Mouse (Mus musculus) layer of hippocampus, postnatal 36 days (tissue): Measurements from ENCODE around the gene Slc27a1. TPM values are rescaled to one million over a fixed set of nuclear protein-coding genes. Genes with fewer than 3 reads are reported as not detected.
A peak's percentile ranks its signal among the peaks of the same experiment; 100 is the strongest.

Source experiments
- DNase-seq, 2 experiments: peaks; one replicate each; pipeline ENCODE4 v3.0.0; 2022
- total RNA-seq, 2 experiments: library from RNA; stranded (reverse); gene quantifications; 2 replicates each; pipeline ENCODE4 v1.2.3; 2021

Gene Slc27a1
- total RNA-seq, 2 experiments from 2014 or later = 109 to 123 TPM

DNA sequence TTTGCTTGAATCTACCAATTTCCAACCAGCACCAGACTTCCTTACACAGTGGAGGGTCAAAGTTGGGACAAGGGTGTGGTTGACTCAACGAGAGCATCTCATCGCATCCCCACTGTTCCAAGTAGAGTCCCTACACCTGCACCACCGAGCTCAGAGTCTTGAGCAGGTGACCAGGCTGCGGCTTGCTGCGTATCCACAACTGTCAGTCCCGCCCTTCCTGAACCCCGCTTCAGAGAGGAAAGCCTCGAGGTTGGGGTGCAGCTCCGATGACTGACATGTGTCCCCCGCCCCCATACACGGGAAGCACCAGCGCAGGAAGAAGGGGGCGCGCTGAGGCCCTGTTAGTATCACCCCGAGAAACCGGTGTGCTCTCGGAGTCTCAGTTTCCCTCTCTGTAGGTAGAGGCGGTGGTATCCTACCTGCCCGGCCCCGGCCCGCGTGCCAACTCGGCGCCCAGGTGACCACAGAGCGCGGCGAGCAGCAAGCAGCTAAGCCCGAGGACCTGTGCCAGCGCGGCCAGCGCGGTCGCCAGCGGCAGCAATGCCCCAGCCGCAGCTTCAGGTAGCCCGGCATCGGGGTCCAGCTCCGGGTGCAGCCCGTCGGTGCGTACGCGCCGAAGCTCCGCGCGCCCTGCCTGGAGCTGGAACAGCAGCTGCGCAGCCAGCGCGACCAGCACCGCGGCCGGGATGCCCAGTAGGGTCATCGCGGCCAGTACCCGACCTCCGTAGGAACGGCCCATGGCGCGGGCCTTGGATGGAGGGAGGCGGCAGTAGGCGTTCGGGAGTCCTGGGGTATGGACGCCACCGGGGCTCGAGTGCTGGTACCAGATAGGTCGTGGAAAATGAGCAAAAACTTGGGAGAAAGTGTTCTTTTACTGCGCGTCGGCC, 10.4 kb upstream of the Slc27a1 start, which contains the start of gene Tmem221:
TSS of gene Tmem221 (minus strand) at position 801 of the 887 bp plus-strand sequence.
- no peak for DNase-seq

DNA sequence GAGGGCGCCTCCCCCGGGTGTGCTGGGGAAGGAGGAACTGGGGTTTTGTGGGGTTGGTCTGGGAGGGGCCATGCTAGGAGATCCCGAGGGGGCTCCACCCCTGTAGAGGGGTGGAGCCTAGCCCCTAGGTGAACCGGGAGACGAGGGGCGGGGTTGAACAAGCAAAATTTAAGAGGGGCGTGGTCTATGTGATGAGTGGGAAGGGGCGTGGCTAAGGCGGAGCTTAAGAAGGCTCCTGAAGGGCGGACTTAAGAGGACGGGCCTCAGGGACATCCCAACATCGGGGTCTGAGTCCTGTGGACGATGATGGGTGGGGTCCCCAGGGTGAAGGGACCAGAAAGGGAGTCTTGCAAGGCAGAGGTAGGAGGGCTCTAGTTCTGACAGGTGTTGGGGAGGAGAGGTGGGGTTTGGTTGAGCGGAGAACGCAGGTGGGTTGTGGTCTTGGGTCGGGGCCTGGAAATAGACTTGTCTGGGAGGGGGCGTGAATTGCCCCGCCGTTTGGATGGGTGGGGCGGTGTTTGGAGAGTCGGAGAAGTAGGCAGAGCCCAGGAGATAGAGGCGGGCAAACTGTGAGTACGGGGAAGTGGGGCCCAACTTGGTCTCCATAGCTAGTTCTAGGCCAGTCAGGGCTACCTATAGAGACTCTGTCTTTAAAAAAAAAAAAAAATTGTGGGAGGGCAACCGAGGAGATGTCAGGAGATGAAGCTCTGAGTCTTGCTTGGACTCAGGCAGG, 9.6 kb upstream of the Slc27a1 start:
- DNase-seq = no peak

DNA sequence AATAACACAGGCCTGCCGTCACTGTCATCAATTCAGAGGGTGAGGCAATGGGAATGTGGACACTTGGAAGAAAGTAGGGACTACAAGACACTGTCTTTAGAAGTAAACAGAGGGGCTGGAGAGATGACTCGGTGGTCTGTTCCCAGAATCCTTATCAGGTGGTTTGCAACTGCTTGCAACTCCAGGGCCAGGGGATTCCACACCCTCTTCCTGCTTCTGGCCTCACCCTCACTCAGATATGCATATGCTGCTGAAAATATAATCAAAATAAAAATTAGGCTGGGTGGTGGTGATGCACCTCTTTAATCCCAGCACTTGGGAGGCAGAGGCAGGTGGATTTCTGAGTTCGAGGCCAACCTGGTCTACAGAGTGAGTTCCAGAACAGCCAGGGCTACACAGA, 8.6 kb upstream of the Slc27a1 start:
- no peak for DNase-seq

DNA sequence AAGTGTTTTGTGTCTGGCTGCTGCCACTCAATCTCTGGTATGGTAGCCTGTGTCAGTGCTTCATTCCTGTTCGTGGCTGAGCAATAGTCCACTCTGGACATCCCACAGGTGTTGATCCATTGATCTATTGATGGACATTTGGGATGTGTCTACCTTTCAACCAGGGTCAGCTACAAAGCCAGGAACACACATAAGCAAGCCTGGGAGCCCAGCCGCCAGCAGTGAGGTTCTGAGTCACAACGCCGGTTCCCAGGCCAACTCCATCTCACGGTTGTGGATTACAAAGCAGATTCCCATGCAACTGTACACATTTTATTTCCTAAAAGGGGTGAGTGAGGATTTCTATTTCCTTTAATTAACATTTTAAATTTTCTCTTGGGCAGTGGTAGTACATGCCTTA, 7.9 kb upstream of the Slc27a1 start:
- no peak for DNase-seq

DNA sequence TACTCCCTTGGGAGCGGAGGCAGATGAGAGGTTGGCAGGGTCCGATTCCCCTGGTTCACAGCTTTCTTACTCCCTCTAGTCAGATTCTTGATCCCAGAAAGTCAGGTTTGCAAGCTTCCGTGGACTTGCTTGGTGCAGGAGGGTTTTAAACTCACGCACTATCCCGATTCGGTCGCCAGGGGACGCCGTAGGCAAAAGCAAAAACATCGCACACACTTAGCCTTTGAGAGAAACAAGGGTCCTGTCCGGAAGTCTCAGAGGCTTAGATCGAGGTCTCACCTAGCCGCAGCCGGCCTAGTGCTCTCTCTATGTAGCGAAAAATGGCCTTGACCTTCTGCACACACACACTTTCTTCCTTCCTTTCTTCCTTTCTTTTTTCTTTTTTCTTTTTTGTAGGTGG, 7.3 kb upstream of the Slc27a1 start:
- DNase-seq = peak; percentile 46 to 68

DNA sequence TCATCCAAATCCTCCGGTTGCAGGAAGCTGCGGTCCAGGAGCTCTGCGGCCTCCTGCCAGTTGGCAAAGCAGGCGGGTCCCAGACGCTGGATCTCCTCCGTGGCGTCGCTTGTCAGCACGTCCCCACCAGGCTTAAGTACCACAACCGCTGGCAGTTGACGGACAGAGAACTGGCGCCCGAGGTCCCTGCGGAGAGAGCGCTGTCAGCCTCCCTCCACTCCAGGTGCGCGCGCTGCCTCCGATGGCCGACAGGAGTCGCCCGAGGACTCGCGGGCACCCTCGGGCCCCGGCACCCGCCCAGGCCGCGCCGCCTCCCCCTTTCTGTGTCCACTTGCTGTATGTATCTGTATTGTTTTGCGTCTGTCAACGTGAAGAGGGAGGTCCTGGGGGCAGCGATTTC, 5.9 kb upstream of the Slc27a1 start:
- peak; percentile 56 to 74 for DNase-seq

DNA sequence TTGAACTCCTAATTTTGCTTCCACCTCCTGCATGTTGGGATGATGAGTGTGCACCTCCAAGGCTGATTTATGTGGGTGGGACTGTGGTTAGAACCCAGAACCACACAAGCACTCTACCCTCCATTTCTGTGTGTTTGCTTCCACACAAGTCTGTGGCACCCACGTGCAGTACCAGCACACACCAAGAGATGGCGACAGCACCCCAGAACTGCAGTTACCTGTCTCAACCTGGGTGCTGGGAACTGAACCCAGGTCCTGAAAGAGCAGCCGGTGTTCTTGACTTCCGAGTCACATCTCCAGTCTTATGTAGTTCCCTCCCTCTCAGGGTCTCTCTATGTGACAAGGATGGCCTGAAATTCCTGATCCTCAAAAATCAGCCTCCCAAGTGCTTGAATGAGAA, 4.7 kb upstream of the Slc27a1 start:
- no peak for DNase-seq

DNA sequence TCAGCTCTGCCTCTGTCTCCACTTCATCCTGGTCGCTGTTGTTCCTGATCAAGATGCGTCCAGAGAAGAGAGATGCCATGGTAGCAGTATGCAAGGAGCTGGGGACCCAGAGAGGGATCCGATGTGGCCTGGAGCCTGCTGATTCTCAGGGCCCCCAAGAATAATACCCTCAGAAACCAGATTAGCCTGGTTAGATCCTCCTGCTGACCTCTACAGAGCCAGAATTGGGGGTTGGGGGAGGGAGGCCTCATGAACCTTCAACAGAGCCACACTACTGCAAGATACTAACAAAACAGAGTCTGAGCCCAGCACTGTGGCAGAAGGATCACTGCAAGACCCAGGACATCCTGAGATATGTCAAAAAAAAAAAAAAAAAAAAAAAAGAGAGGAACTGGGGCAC, 2.2 kb upstream of the Slc27a1 start, which contains the start of gene Nxnl1:
TSS of gene Nxnl1 (minus strand) at position 101 of the 400 bp plus-strand sequence.
- no peak for DNase-seq

DNA sequence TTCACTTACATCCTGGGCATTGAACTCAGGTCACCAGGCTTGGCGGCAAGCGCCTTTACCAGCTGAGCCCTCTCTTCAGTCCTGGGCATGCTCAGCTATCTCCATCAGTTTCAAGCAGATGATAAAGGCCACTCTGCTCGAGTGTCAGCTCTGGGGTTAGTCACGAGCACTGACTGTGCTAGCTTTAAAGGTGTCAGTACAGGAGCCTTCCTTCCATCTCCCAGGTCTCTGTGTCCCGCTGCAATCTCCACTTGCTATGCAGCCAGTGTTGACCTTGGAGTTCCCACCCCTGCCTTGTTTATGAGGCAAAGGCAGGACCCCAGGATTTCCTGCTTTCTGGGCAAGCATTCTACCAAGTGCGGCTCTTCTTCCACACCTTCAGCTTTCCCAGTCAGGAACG, 1.1 kb upstream of the Slc27a1 start:
- no peak for DNase-seq

DNA sequence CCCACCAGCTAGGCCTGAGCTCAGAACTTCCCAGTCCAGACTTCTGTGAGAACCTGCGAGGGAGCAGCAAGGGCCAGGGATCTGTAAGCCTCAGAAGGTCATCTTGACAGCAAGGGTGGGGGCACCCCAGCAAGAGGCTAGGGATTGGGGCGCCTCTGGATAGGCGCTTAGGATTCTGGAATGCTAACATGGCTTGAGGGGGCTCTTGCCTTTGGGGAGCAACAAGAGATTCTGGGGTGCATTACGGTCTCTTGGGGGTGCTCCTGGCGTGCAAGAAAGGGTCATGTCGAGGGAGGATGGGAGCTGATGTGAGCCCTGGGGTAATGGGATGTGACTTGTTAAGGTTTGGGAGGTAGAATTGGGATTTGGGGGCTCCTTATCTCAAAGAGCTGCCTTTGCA, 259 bp downstream of the Slc27a1 start:
- no peak for DNase-seq

DNA sequence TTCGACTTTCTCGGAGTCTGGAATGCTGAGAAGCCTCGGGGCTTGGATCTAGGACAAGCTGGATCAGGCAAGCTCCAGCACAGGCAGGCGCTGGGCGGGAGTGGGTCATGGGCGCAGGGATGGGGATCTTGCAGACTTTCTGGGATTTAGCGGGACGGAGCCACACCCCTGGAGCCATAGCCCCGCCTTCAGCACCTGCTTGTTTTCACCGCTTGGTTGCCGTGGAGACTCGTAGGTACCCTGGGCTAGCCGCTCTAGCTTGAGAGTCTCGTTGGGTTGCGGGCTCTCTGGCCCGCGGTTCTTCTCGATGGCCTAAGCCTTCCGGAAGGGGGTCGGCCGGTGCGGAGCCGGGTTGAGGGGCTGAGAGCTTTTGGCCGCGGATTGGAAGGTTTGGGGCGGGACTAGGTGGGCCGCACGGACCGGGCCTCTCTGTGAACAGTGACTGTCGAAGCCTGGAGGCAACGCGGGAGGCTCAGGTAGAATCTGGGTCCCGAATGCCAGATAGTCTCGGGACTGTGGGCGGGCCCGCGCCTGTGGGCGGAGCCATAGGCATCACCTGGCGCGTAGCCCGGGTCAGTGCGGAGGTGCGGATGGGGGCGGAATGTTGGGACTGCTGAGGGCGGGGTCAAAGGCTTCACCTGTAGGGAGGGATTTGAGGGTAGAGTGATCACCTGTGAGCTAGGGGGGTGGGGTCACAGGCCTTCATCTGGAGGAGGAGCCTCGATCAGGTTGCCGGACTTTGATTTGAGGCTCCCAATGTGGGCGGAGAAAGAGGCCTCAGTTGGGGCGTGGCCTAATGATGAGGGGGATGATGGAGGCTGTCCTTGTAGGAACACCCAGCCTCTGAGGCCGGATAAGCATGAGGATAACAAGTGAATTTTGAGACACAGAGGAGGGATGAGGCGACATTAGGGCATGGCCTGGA, 946 bp downstream of the Slc27a1 start:
- DNase-seq = peak; percentile 76 to 81

DNA sequence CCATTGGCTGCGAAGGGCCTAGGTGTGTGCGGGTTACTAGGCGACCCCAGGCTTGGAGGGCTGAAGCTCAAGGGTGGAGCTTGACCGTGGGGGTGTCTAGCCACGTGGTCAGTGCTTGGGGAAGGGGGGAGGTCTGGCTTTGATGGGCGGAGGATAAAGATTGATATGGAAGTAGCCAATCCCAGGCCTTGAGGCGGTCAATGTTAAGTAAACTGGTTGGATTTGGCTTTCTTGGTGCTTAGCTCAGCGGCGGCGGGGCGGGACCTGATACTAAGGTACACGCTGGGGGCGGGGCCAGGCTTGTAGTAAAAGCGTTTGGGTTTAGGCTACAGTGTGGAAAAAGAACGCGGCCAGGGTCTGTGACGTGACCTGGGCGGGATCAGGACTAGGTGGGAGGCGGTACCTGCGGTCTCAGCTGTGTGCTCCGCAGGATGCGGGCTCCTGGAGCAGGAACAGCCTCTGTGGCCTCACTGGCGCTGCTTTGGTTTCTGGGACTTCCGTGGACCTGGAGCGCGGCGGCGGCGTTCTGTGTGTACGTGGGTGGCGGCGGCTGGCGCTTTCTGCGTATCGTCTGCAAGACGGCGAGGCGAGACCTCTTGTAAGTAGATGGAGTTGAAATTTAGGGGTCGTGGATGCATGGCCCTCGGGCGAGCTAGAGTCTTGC, 1.7 kb downstream of the Slc27a1 start:
- DNase-seq = peak; percentile 94 to 95

DNA sequence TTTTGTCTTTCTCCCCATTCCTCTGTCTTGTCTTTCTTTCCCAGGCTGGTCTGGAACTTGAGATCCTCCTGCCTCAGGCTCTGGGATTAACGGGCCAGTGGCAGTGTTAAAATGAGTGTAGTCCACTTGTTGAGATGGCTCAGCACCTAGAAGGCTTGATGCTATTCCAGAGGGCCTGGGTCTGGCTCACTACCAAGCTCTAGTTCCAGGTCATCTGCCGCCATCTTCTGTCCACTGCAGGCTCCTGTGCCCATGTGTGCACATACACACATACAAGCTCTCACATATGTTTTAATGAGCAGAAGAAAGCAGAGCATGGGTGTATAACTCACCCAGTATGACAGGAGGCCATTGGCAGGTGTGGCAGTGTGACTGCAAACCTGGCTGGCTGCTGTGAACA, 3.4 kb downstream of the Slc27a1 start:
- no peak for DNase-seq

DNA sequence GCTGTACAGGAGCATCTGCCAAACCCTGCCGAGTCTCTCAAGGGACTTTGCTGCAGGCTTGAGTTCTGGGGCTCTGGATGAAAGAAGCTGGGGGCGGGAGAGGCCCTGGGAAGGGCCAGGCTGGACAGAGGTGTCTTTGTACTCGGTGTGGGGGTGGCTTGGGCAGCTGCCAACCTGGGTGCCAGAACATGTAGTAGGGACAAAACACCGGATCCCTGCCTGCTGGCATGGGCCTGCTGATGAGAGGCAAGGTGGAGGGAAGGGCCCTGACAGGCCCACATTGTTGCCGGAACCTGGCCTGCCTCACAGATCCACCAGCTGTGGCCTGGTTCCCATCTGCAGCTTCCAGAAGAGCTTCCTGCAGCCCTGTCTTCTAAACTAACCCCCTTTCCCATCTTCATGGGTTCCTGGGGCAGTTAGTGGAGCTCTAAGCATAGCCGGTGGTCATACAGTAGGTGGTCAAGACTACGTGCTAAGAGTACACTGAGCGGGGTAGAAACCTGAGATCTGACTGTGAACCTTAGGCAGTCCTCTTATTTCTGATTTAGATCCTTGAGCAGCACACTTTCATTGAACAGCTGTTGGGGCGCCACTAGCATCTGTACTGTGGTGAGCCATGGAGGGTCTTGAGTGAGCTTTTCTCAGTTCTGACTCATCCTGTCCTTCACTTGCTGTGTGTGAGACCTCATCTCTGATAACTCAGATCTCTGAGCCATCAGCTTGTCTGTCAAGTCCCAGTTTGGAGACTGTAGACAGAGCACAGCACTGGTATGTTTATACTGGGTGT, 4.4 kb downstream of the Slc27a1 start:
- DNase-seq = peak; percentile 80 to 89

DNA sequence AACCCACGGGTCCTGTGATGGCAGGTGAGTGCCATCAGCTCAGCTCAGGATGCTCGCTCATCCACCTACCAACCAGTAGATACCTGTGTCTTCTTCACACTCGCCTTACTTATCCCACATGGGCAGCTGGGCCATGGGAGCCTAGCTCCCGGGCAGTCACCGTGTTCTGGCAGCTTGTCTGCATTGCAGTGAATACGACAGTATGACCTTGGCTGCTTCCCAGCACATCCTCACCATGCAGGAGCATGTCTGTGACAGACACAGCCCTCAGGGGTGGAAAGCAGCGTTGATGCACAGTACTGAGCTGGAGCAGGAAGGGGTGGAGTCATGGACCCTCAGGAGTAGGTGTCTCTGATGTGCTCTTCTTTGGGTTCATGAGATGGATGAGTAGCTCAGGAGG, 5.7 kb downstream of the Slc27a1 start:
- DNase-seq = no peak

DNA sequence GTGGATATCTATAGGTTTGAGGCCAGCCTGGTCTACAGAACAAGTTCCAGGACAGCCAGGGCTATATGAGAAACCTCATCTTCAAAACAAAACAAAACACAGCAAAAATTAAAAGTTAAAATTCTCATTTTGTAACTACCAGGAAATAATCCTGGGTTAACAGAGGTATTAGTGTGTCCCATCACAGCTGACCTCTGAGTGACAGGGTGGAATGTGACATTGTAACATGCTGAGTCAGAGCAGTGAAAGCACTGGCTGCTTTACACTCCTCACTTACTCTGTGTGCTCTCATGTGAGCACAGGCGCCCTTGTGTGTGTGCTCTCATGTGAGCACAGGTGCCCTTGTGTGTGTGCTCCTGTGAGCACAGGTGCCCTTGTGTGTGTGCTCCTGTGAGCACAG, 6.3 kb downstream of the Slc27a1 start:
- DNase-seq = no peak

DNA sequence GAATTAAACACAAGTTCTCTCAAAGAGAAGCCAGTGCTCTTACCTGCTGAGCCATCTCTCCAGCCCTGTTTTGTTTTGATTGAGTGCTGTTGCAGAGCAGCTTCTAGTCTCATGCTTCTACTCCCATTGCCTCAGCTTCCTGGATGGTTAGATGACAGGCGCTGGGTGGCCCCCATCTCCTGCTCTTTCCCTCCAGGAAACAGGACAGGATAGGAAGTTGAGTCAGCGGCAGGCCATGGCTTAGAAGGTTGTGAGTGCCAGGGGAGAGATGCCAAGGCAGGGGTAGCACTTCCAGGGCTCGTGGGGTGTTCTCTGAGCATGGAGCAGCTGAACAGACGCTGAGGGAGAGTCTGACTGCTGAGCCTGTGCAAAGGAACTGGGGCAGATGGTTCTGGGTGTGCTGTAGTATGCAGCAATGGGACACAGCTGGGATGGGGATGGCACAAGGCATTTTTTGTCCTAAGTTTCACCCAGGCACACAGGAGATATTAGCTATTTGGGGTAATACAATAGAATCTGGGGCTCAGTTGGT, 9.2 kb downstream of the Slc27a1 start:
- peak in 1 of 2 experiments; percentile 56 for DNase-seq

DNA sequence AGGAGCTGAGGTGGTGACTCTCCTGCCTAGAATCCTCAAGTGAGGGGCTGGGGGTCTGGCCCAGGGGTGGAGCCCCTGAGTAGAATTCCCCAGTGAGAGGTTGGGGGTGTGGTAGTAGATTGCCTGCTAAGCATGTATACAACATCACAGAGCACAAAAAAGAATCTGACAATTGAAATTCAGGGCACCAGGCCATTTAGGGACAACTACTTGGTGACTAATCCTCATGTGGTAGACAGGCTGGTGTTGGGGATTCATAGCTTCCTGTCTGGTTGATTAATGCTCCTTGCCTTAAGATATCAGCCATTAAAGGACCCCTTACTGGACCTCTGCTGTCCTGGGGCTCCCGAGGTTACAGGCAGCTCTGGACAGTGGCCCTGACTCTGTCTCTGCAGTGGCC, 10.3 kb downstream of the Slc27a1 start:
- no peak for DNase-seq

DNA sequence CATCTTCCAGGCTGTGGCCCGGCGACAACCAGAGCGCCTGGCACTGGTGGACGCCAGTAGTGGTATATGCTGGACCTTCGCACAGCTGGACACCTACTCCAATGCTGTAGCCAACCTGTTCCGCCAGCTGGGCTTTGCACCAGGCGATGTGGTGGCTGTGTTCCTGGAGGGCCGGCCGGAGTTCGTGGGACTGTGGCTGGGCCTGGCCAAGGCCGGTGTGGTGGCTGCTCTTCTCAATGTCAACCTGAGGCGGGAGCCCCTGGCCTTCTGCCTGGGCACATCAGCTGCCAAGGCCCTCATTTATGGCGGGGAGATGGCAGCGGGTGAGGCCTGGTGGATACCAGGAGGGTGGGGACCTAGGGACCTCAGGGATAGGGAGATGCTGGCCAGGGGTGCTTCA, 10.8 kb downstream of the Slc27a1 start:
- DNase-seq = no peak

DNA sequence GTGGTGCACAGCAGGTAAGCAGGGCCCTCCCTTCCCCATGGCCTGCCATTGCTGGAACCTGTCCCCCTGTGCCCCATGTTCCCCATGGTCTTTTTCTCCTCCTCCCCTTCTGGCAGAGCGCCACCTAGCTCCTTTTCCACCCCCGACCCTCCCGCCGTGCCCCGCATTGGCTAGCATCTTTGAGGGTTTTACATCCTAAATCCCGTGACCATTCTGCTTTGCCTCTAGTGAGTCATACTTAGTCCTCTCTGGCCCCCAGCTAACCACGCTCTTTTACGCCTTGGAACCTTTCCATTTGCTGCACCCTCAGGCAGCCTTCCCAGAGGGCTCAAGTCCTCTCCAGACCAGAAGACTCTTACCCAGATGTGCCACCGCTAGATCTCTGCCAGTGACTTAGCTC, 11.5 kb downstream of the Slc27a1 start:
- DNase-seq = no peak

DNA sequence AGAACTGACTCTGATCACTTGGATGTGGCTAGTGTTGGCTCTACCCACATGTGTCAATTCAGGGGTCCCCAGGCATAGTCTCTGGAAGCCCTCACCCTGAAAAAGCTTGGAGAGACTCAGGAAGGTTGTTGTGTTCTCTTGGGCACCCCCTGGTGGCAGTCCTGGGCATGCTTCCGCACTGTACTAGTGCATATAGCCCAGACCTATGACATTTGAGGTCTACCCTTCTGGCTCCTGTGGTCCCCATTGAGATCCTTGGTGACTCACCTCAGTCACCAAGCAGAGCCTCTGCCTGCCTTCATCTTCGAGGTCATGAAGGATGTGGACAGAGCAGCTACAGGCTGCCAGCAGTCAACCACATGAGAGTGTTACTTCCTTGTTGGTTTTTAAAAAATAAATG, 18.2 kb downstream of the Slc27a1 start:
- DNase-seq = no peak
